Mouse (Mus musculus): ENCODE data around the gene Tubgcp2.

DNA sequence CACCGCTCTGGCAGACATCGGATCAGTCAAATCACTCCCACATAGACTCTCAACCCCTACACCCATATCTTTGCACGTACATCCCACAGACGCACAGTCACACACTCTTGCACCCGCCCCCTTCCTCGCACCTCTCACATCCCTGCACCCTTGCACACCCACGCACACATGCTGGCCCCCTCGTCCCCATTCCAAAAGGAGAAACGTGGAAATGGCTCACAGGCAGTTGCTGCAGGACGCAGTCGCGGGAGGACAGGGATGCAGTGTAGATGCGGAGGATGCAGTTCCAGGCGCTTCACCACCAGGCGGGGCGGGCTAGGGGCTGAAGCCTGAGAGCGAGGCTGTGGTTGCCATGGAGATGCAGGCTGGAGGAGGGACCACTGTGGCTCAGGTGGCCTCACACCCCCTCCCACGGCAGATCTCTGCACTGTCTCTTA is 45.8 kb upstream of the Tubgcp2 start, which contains the start of gene Caly:
- TF ChIP-seq POLR2A (IDR thresholded peaks at IDR 0.05; ENCODE audit: borderline replicate concordance, extremely low read depth, low read depth, low read length) (no peak), CTCF (IDR thresholded peaks at IDR 0.05; ENCODE audit: insufficient read depth, low read length) (no peak)
